Mouse (Mus musculus): ENCODE measurements around the gene Cers6.

Gene Cers6

DNA sequence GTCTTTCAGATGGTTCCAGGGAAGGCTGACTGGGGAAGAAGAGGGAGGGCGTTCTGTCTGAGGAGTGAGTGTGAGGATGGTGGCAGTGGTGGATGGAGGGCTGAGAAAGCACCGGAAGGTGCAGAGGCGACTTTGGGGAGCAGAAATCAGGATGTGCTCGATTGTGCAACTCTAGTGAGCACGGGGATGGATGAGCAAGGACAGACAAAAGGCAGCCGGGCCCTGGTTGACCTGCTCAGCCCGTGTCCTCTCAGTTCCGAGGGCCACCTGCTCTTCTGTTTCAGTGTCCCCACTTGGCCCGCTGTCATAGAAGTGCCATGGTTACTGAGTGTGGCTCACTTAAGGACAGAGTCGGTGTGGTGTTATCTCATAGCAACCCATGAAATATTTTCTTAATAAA is 99.4 kb downstream of the Cers6 start:
- no peak for DNase-seq (ENCODE audit: low spot score)

DNA sequence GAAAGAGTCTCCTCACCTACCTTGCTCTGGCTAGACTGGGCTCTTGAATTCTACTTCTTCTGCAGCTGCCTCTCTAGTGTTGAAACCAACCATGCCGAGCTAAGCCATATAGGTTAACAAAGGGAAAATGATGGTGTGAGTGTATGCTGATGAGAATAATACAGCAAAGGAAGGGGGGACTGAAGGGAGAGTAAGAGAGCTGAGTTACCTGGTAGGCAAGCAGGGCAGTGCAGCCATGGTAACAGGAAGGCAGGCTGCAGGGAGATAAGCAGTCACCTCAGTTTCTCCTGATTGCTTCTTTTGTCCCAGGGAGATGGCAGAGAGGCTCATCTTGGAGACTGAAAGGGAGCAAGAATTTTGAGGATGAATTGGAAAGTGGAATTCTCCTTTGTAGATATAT is 105.1 kb downstream of the Cers6 start:
- DNase-seq (ENCODE audit: low spot score), result no peak

DNA sequence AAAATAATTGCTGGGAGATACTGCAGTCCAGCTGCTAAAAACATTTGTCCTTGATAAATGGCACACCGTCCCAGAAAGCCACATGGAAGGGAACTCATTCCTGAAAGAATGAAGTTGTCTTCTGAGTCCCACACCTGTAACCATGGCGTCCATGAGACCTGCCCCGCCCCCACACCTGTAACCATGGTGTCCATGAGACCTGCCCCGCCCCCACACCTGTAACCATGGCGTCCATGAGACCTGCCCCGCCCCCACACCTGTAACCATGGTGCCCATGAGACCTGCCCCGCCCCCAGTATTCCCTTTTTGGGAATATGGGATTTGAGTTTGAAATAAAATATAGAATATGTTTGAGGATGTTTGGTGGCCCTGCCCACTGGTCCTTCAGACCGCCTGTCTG is 106.8 kb downstream of the Cers6 start:
- no peak for DNase-seq (ENCODE audit: low spot score)

DNA sequence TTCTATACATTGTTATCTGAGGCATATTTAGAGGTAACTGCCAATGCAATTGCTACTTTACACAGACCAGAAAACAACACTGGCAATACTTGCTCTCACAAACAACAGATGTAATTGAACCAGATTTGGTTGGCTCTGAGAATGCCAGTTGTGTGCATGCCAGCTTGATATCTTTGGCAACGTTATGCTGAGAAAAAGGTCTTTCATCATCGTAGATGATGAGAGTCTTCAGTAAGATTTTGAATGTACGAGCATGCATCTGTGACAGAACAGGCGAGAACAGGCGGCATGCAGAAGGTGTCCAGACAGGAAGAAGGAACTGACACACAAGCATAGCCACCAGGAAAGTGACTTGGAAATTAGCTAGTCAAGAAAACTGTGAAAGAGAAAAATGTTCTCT is 110.6 kb downstream of the Cers6 start:
- DNase-seq (ENCODE audit: low spot score), result no peak

DNA sequence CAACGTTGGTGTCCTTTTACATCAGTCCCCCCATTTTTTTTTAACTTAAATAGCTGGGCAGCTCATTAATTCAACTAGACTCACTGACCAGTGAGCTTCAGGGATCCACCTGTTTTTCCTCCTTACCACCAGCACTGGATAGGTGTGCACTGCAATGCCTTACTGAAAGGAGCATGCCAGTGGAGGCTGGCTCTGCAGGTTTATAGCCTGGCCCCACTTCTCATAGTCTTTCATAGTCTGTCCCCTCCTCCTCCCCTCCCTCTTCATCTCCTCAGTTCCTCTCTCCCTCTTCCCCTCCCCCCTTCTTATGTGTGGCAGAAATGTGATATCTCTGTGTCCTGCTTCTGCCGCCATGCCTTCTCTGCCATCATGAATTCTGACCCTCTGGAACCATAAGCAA is 112.5 kb downstream of the Cers6 start:
- no peak for DNase-seq (ENCODE audit: low spot score)

DNA sequence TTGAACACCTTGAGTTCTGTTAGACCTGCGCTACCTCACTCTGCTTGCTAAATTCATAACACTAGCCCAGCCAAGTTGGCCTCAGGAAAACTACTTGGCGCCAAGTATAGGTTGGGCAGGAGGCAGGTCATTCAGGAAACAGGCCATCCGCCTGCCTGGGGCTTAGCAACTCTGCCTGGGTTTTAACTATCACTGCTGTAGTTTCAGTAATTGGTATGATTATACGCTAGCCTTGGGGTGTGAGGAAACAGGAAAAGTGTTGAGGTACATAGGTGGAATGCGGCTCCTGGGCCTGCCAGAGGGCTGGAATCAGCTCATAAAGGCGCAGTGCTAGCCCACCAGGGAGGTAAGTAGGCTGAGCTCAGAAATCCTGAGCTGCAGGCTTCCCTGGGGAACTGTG is 114.0 kb downstream of the Cers6 start:
- no peak for DNase-seq (ENCODE audit: low spot score)

DNA sequence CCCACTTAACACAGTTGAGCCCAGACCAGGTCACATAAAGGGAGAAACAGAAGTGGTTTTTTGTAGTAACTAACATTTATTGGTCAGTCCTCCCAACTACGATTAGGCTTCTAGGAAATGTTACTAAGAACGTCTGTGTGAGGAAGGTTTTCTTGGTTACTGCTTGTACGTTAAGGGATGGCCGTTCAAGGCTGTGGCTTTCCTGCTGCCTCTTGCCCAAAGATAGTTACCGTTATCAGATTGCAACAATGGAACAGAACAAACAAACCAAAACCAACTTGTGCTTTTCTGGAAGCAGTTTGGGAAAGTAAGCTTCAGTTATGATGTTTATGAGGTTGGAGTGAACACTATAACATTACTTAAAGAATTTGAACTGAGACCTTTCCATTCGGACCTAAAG is 114.5 kb downstream of the Cers6 start:
- DNase-seq (ENCODE audit: low spot score), result no peak

DNA sequence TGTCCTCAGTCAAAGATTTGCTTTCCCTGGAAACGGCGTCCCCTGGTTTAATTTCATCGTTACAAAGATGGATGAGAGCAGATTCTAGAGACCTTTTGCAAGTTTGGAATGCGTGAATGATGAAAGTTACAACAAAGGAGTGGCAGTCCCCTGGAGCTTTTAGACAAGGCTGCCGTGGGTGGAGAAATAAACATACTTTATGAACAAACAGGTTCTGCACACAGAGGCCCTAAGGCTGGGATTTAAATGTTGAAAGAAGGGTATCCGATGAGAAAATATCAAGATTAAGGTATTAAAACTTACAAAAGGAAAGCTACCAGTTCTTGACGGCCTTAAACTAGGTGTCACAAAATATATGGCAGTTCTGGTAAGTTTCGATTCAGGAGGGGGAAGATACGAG is 117.0 kb downstream of the Cers6 start:
- no peak for DNase-seq (ENCODE audit: low spot score)

DNA sequence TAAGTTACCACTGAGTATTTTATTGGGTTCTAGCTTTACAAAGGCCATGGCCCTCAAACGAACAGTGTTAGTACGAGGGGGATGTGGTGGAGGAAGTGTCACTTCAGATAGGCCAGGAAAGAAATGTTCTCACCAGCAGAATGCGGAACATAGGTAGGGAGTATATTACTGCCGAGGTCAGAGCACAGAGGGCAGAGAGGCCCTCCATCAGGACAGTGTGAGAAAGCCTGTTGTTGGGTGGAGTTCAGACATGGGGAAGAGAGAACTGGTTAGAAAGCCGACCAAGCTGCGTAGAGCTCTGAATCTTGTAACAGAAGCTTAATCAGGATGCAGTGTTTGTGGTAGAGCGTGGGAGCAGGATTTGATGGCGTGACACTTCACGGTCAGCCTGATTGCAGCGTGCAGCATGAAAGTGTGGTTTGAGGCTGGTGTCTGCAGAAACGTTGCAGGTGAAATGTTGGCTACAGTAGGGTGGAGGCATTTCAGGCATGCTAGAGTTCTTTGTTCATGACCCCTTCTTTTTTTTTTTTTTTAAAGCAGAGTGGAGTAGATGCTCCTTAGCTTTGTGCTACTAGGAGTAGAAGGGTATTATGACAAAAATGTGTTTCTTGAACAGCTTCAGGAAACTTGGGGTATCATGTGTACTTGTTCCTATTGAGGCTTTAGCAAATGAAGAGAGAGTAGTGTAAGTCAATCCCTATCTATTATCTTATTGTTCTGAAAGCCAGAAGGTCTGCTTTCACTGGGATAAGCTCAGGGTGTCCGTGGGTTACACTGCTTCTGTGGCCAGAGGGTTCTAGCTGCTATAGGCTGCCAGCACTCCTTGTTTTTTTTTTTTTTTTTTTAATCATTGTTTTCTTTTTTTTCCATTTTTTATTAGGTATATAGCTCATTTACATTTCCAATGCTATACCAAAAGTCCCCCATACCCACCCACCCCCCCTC is 117.7 kb downstream of the Cers6 start:
- DNase-seq (ENCODE audit: low spot score), result no peak

DNA sequence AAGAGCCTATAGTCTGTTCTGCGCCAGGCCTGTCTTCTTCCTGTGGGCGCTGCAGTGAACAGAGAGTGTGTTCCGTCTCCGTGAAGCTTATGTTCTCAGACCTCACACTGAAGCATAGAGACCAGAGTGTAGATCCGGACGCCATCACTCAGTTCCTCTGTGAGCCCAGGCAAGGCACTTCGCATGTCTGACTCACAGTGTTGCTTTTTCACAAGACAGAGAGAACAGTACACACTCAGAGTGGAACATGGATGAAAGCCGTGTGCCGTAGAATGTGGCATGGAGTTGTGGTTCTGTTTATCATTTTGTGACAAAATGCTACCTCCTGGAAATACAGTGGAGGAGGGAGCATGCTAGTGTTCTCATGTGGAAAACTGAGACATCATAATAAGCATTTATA is 120.1 kb downstream of the Cers6 start:
- no peak for DNase-seq (ENCODE audit: low spot score)

DNA sequence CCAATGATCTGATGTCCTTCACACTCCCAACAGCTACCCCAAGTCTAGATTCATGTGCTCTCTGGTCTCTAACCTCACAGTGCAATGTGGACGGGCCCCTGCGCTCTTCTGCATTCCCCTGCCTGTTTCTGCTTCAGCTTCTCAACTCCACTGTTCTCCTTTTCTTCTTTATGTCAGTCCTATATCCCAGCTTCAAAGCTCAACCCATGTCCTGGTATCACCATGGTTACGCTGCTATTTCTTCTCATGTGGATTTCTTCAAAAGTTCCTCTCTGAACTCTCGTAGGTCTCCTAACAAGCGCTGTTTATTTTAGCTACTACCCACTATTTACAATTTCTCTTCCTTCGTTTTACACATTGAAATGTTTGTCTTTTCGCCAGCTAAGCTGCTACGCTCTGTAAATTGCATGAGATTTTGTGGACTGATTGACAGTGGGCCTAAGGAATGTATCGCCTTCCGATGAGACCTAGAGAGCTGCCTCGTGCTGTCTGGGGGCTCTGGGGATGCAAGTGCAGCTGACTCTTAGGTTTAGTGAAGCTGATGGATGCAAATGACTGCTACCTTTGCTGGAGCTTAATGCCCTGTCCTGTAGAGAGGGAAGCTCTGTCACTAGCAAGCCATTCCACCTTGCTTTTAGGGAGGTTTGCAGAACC is 120.6 kb downstream of the Cers6 start:
- no peak for DNase-seq (ENCODE audit: low spot score)

DNA sequence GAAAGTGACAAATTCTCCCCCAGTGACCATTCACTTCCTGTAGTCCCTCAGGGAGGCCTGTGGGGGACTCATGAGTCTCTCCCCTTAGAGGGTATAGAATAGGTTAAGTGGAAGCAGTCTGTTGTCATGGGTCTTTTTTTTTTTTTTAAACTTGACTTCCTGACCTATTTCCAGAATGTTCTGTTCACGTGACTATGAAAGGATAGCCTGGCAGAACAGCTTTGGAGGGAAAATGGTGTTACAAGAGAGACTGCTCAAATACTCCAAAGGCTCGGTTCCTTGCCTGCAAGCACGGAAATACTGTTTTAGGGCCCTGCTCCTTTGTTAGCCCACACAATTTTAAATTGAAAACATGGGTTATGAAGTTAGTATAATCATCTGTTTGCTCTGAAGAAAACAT is 121.7 kb downstream of the Cers6 start:
- DNase-seq (ENCODE audit: low spot score), result no peak

DNA sequence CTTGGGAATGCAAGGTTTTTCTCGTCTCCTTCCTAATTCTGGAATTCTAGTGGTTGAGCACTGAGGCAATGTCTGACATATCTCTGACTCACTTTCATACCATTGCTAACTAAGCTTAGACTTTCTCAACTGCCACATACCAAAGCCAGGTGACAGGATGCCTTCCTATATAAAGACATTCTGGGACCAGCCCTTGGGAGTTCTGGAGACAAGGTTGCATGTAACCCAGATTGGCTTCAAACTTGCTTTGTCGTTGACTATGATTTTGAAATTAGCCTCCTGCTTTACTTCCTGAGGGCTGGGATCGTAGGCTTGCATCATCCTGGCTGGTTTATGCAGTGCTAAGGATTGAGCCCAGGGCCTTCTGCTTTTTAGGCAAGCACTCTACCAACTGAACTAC is 122.2 kb downstream of the Cers6 start:
- DNase-seq (ENCODE audit: low spot score), result no peak

DNA sequence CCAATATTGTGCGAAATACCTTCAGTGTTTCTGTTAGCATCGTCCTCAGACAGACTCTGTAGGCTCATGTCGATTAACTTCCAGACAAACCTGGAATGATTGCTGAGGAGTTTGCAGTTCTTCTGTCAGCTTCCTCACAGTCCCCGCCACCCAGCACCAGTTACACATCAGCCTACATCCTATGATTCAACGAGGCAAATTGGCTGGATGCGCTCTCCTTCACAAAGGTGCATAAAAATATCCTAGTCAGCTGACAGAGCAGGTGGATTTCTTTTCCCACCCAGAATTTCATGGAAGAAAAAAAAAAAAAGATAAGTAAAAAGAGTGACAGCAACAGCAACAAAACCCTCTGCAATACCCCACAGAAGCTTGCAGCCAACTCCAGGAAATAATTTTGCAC is 127.9 kb downstream of the Cers6 start:
- DNase-seq (ENCODE audit: low spot score), result no peak

DNA sequence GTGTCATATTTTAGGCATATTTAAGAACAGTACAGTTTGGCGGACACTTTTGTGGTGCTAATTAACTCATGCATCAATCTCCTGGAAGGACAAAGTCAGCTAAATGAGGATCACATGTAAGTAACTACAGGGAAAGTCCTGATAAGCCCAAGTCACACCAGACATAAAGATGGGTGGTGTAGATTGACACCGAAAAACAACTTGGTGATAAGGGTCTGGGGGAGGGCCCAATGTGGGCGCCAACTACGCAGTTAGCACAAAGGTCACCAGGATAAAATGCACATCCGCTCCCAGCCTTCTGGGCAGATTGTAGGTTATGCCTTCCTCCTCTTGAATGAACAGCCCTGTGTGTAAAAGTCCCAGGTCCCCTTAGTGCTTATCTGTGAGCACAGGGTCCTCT is 131.4 kb downstream of the Cers6 start:
- DNase-seq (ENCODE audit: low spot score), result no peak

DNA sequence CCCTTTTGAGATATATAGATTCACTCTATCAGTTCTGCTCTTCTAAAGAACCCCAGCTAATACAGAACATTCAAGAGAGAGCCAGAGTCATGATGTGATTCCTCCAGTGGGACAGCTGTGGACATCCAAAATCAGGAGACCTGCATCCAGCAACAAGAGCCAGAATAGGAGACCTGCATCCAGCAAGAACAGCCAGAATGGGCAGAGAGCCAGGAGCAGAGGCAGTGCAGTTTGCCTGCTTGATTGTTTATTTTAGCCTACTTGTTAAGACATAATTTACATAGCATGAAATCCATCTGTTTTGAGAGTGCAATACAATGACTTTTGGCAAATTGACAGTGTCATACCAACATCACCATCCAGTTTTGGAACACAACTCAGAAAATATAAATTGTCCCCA is 133.2 kb downstream of the Cers6 start:
- no peak for DNase-seq (ENCODE audit: low spot score)

DNA sequence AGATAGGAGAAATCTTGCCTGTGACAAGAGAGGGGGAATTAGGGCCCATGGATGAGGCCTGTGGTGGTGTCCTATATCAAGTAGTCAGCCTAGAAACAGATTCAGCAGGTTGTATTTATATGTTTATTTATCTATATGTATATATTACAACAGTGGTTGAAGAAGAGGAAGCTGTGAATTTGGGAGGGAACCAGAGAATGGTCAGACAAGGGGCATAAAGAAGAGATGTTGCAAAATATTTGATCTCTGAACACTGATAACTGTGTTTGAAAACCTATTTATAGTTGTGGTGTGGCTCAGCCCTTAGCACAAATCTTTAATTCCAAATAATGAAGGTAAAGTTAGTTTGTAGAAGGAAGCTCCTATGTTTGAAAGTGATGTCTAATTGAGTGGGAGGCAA is 134.5 kb downstream of the Cers6 start:
- no peak for DNase-seq (ENCODE audit: low spot score)

DNA sequence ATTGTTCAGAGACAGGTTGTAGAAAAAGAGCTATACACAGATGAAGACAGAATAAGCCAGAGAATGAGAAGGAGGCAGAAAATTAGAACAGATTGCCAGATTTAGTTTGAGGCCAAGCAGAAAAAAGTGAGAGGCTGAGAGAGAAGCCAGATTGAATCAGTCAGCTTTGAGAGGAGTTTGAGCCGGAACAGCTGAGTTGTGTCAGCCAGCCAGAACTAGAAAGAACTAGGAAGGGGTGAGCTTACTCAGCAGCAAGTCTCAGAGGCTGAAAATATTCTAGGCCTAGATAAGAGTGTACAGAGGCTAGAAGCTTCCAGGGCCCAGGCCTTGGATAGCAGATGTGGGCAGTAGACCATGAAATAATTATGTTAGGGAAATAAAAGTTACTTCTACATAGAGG is 135.0 kb downstream of the Cers6 start:
- DNase-seq (ENCODE audit: low spot score), result no peak

DNA sequence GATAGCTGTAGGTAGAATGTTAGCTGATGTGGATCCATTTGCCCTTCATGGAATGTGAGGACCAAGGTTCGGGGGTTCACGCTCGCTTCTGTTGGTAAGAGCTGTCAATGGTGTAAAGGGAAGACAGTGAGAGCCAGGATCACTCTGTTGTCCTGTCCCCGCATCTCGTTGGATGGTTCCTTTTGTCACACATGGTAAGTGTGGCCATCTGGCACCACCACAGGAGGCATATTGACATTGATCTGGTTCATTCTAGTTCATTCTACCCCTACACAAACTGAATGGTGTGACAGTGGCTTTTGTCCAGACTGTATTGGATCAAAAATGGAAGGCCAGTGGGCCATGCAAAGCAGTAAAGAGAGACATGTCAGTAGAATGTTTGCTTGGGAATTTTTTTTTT is 142.8 kb downstream of the Cers6 start:
- no peak for DNase-seq (ENCODE audit: low spot score)

DNA sequence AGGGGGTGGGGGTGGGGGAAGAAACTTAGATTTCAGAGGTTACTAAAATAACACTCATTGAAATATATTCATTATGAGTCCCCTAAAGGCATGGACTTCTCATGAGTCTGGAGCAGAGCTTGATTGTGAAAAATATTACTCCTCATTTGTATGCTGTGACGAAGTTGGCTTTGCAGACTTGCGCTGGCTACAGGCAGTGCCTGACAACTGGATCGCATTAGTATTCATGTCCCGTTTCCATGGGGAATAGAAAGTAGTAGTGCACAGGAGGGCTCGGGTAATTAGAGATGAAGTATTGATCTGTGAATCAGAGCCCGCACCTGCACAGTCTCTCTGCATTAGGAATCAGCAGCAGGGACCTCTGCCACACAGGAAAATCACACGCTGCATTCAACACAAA is 150.2 kb downstream of the Cers6 start:
- no peak for DNase-seq (ENCODE audit: low spot score)

DNA sequence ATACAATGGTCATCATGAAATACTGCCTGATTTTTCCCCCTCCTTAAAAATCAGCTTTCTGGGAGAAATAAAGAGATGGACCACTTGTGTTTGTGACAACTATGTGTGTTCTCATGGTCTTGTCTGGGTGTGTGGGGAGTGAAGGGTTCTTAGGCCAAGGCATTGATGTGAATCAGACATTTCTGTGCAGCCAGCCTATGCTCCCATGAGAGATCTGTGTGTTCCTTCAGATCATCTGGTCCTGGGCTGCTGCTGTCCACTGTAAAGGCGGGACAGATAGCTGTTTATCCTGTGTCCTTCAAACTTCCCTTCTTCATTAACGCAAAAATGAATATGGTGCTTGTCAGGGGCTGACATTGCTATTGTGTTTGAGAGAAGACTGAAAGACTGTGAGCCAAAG is 150.6 kb downstream of the Cers6 start:
- DNase-seq (ENCODE audit: low spot score), result no peak

DNA sequence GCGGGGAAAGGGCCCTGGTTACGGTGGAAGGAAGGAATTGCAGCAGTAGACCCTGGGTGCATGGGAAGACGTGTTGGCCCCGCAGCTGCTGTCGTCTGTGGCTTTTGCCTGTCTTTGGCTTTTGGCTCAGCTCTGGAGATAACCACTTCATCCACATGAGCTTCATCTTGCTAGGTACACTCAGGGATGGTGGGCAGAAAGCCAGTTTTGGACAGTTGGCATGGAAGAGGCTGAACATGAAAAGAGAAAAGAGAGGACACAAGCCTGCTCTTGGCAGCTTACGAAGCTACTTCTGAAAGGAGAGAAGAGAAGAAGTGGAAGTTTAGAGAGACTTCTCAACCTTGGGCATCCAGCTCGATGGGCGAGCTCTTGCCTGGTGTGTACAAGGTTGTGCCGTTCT is 153.0 kb downstream of the Cers6 start:
- DNase-seq (ENCODE audit: low spot score), result no peak

DNA sequence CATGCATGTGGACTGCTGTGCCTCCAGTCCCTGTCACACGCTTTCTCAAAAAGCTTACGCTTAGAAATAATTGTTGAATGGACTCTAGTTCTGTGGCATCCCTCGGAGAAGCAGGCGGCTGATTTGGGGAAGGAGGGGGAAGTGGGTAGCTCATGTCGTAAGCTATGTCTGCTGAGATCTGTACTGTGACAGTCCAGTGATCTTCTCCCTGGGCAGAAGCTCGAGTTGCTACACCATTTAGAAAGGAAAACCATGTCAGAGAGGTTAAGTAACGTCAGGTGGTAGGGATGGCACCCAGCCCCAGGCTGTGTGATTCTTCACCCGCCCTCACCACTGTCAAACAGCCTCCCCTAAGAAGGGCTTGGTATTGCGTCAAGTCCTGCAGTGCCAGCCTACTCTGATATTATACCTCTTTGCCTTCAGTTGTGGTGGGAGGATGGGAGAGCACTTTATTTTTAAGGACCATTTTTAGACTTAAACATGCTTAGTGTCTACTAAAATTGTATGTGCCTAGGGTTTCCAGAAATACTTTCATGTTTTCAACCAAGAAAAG is 154.0 kb downstream of the Cers6 start:
- no peak for DNase-seq (ENCODE audit: low spot score)
